Comparison of ENCODE assay signal across 17 mouse cellular contexts in genomic region chr9:119027337-119027736, GRCm38 (mm10).
"Had no signal": no experiment of that assay in that cellular context is flagged by ENCODE, and none has a peak within 500 bp of the region (broad histone marks: within the 10 kb centered on the region; RNA-seq: fewer than 3 reads in every experiment).

No protein-coding gene starts in this region.

- H3K36me3 ChIP-seq: midbrain, embryonic 13.5 days; midbrain, embryonic 15.5 days; neural tube, embryonic 12.5 days had no signal

- H3K4me3 ChIP-seq: lung, embryonic 15.5 days; megakaryocyte, embryonic 14.5 days; midbrain, embryonic 13.5 days; midbrain, embryonic 15.5 days; neural tube, embryonic 12.5 days had no signal

- H3K9me3 ChIP-seq: lung, embryonic 15.5 days; megakaryocyte, embryonic 14.5 days; midbrain, embryonic 13.5 days; midbrain, embryonic 15.5 days; neural tube, embryonic 12.5 days had no signal

- H3K4me2 ChIP-seq: lung, embryonic 15.5 days; midbrain, embryonic 11.5 days; midbrain, embryonic 13.5 days; midbrain, embryonic 15.5 days; neural tube, embryonic 12.5 days had no signal

- H3K27ac ChIP-seq: lung, embryonic 15.5 days; macrophage; midbrain, embryonic 13.5 days; midbrain, embryonic 15.5 days; neural tube, embryonic 12.5 days had no signal

- ATAC-seq: lung, postnatal 0 days; midbrain, embryonic 13.5 days; midbrain, embryonic 15.5 days had no signal

- H3K27me3 ChIP-seq: lung, embryonic 15.5 days; megakaryocyte, embryonic 14.5 days; midbrain, embryonic 13.5 days; midbrain, embryonic 15.5 days; neural tube, embryonic 12.5 days had no signal

- H3K9ac ChIP-seq: lung, embryonic 15.5 days; midbrain, embryonic 13.5 days; midbrain, embryonic 15.5 days; neural tube, embryonic 12.5 days had no signal

- DNase-seq: lung, adult 2 months; lung, postnatal 14 days; lung, postnatal 36 days; right cerebral cortex, postnatal 14 days; right cerebral cortex, postnatal 4 days; spleen, adult 18-20 months; thymus, adult 18-20 months; thymus, postnatal 14 days; thymus, postnatal 36 days had no signal
